Mouse (Mus musculus) layer of hippocampus, postnatal 14 days (tissue): ENCODE measurements around the gene Cep128. TPM values are rescaled to one million over a fixed set of nuclear protein-coding genes. Genes with fewer than 3 reads are reported as not detected.
"Not testable (repeated sequence)": the region's sequence is repeated elsewhere in the genome, so short reads cannot be mapped to it uniquely, and the experiment has no call there.

Source experiments
- DNase-seq, 2 experiments: peaks; one replicate each; pipeline ENCODE4 v3.0.0; 2021 to 2022; ENCODE audit warnings: low spot score in 2 of 2, mixed read lengths in 1 of 2
- microRNA-seq, 2 experiments: library from miRNA; unstranded; fragments of <30 nt; microRNA quantifications; one replicate each; pipeline ENCODE4 v1.2.0; 2021
- total RNA-seq, 2 experiments: library from RNA; stranded (reverse); gene quantifications; 2 replicates each; pipeline ENCODE4 v1.2.3; 2021

The Cep128 gene
- total RNA-seq, 2 experiments from 2014 or later, result 6.2 to 6.4 TPM

- DNase-seq, result no peak
Measured at GRCm38 (mm10) chr12:90987259-90987658, 396.9 kb downstream of the Cep128 start.

GRCm38 (mm10) chr12:90982018-90982417 lies 402.2 kb downstream of the Cep128 start:
- no peak for DNase-seq

GRCm38 (mm10) chr12:90976406-90976805 lies 407.8 kb downstream of the Cep128 start:
- not testable (repeated sequence) for DNase-seq

- no peak for DNase-seq
Measured at GRCm38 (mm10) chr12:90975429-90975828, 408.8 kb downstream of the Cep128 start.

- DNase-seq, result no peak
Measured at GRCm38 (mm10) chr12:90971156-90971555, 413.1 kb downstream of the Cep128 start.

GRCm38 (mm10) chr12:90961386-90962017 lies 422.7 kb downstream of the Cep128 start:
- peak in 1 of 2 experiments; percentile 2 for DNase-seq

GRCm38 (mm10) chr12:90954740-90955473 lies 429.3 kb downstream of the Cep128 start:
- peak in 1 of 2 experiments; percentile 11 for DNase-seq

Small RNA genes within 50 kb of the gene (microRNA-seq; reads per million reads assigned to microRNA genes)
- gene Gm44370, result 0 reads per million in 2 experiments

Other genes with a start within 250 kb of the Cep128 start
- under 1 TPM; 0.14 to 0.19 TPM for gene Tshr, start 154 bp upstream of the Cep128 start, total RNA-seq
- 10 to 100 TPM; 47.1 to 51.6 TPM for gene Gtf2a1, start 206.1 kb upstream of the Cep128 start, total RNA-seq